Mouse (Mus musculus): ENCODE measurements at regions not wholly inside any gene's neighbourhood (a gene's known extent, or its start where the extent isn't known, plus 50 kb on each side); places are given as distances from the start of the nearest gene placed in this dataset.

DNA sequence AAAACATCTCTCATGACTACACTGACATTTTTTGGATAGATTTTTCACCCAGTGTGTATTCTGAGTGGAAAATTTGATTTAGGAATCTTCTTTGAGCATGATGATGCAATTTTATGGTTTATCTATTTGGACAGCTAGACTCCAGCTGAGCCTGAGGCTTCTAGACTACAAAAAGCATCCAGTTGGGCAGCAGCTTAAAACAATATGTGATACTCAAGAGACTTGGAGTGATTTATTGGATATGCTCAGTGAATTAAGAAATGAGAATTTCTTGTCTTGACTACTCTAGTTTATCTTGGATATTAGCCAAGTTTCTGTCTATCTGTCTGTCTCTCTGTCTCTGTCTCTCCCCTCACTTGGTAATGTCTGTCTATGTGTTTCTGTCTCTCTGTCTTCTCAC, 228.4 kb downstream of the Csl start:
- H3K4me1 ChIP-seq (ENCODE audit: insufficient read depth), result no peaks in the 10 kb centered on the region
- DNase-seq (no peak), ATAC-seq (ENCODE audit: insufficient read depth) (no peak)
- no peaks in the 10 kb centered on the region for H3K36me3 ChIP-seq (ENCODE audit: insufficient read depth)
- H3K9ac ChIP-seq, result no peak overlapping the region
- no peaks in the 10 kb centered on the region for H3K9me3 ChIP-seq (ENCODE audit: low read depth, low read length)
- no peak overlapping the region for H3K4me2 ChIP-seq
- no peak overlapping the region for H3K4me3 ChIP-seq (ENCODE audit: low read depth, low read length)
- no peak overlapping the region for H3K27ac ChIP-seq (ENCODE audit: low read depth)
- H3K27me3 ChIP-seq (ENCODE audit: insufficient read depth, low read length), result no peaks in the 10 kb centered on the region
- TF ChIP-seq CTCF (IDR thresholded peaks at IDR 0.05; ENCODE audit: low read depth), result no peak

GRCm38 (mm10) chr10:99531556-99531955, 227.9 kb downstream of the Csl start:
- no peak overlapping the region for H3K4me2 ChIP-seq
- no peaks in the 10 kb centered on the region for H3K36me3 ChIP-seq (ENCODE audit: insufficient read depth)
- H3K4me3 ChIP-seq (ENCODE audit: low read depth, low read length), result no peak overlapping the region
- no peaks in the 10 kb centered on the region for H3K27me3 ChIP-seq (ENCODE audit: insufficient read depth, low read length)
- H3K9me3 ChIP-seq (ENCODE audit: low read depth, low read length), result no peaks in the 10 kb centered on the region
- H3K27ac ChIP-seq (ENCODE audit: low read depth), result no peak overlapping the region
- ATAC-seq (ENCODE audit: insufficient read depth) (no peak), DNase-seq (peak; percentile 26)
- no peak overlapping the region for H3K9ac ChIP-seq
- H3K4me1 ChIP-seq (ENCODE audit: insufficient read depth), result no peaks in the 10 kb centered on the region
- no peak for TF ChIP-seq CTCF (IDR thresholded peaks at IDR 0.05; ENCODE audit: low read depth)

DNA sequence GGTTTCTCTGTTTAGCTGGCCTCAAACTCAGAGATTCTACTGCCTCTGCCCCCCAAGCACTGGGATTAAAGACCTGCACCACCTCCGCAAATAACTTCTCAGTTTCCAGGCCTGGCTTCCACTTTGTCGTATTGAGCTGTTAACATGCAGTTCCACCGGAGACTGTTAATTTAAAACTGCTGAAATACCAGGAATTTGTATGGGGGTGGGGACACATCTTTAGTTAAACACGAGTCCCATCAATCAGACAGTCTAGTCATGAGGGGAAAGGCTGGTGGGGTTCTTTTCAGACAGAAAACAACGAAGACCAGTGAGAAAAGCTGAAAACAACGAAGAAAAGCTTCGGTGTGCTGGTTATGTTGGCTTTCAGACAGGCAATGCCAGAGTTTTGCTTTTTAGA, 227.5 kb downstream of the Csl start:
- Histone ChIP-seq H3K9ac (no peak overlapping the region), H3K4me3 (ENCODE audit: low read depth, low read length) (no peak overlapping the region), H3K36me3 (ENCODE audit: insufficient read depth) (no peaks in the 10 kb centered on the region), H3K4me2 (no peak overlapping the region), H3K4me1 (ENCODE audit: insufficient read depth) (no peaks in the 10 kb centered on the region), H3K9me3 (ENCODE audit: low read depth, low read length) (no peaks in the 10 kb centered on the region), H3K27me3 (ENCODE audit: insufficient read depth, low read length) (no peaks in the 10 kb centered on the region), H3K27ac (ENCODE audit: low read depth) (no peak overlapping the region)
- no peak for ATAC-seq (ENCODE audit: insufficient read depth)
- 42% methylated on average over 7 of the region's 7 CpGs for WGBS
- TF ChIP-seq CTCF (IDR thresholded peaks at IDR 0.05; ENCODE audit: low read depth), result no peak
- no peak for DNase-seq

GRCm38 (mm10) chr10:99532697-99533119, 226.8 kb downstream of the Csl start:
- Histone ChIP-seq H3K27me3 (ENCODE audit: insufficient read depth, low read length) (no peaks in the 10 kb centered on the region), H3K9me3 (ENCODE audit: low read depth, low read length) (no peaks in the 10 kb centered on the region), H3K9ac (no peak overlapping the region), H3K36me3 (ENCODE audit: insufficient read depth) (no peaks in the 10 kb centered on the region), H3K27ac (ENCODE audit: low read depth) (no peak overlapping the region), H3K4me3 (ENCODE audit: low read depth, low read length) (no peak overlapping the region), H3K4me2 (no peak overlapping the region), H3K4me1 (ENCODE audit: insufficient read depth) (no peaks in the 10 kb centered on the region)
- WGBS, result 54% methylated on average over 3 of the region's 3 CpGs
- DNase-seq (peak; percentile 42), ATAC-seq (ENCODE audit: insufficient read depth) (no peak)
- peak; percentile 18; the same call in 1 of the 2 replicates for TF ChIP-seq CTCF (IDR thresholded peaks at IDR 0.05; ENCODE audit: low read depth)

DNA sequence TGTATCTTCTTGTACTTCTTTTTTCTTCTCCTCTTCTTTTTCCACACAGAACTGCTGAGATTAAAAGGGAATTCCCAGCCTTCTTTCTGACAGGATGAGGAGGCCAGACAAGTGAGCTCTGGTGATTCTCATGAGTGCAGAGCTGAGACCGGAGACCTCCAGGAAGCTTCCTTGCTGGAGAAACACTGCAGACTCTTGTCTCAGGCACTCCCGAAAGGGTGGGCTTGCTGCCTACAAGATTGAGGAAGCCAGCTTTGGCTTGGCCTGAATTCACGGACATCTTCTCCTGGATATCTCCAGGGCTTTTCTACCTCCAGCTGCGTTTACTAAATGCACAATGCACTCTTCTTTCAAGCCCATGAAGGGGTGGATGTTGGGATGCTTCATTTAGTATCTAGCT, 226.0 kb downstream of the Csl start:
- DNase-seq, result no peak
- Histone ChIP-seq H3K9me3 (ENCODE audit: low read depth, low read length) (no peaks in the 10 kb centered on the region), H3K27me3 (ENCODE audit: insufficient read depth, low read length) (no peaks in the 10 kb centered on the region), H3K4me1 (ENCODE audit: insufficient read depth) (no peaks in the 10 kb centered on the region), H3K4me2 (no peak overlapping the region), H3K27ac (ENCODE audit: low read depth) (peak overlapping the region; percentile 59; the same call in 1 of the 2 replicates), H3K36me3 (ENCODE audit: insufficient read depth) (no peaks in the 10 kb centered on the region), H3K4me3 (ENCODE audit: low read depth, low read length) (no peak overlapping the region), H3K9ac (no peak overlapping the region)
- no peak for TF ChIP-seq CTCF (IDR thresholded peaks at IDR 0.05; ENCODE audit: low read depth)
- WGBS, result 58% methylated on average over 4 of the region's 4 CpGs
- no peak for ATAC-seq (ENCODE audit: insufficient read depth)

DNA sequence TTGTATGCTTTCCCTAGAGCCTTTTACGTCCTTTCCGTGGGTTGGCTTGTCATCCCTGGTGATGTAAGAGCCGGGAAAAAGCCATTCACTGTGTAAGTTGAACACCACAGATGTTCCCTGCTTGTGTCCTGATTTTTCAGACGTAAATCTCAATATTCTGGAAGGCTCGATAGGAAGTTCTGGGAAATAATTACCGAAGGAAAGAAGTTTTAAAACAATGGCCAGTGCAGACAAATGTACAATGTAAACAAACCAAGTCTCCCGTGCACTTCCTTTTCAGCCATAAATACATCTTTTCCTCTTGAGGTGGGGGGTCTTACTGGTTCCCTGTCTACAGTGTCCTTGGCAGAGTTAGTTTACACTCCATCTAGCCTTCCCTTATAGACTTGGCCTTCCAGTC, 225.2 kb downstream of the Csl start:
- no peak overlapping the region for H3K4me2 ChIP-seq
- DNase-seq (peak; percentile 52), ATAC-seq (ENCODE audit: insufficient read depth) (0 out of 2 replicates have a peak, but pooled peaks have one; percentile 38)
- no peaks in the 10 kb centered on the region for H3K4me1 ChIP-seq (ENCODE audit: insufficient read depth)
- 33% methylated on average over 7 of the region's 7 CpGs for WGBS
- peak overlapping the region; percentile 12; the same call in 1 of the 2 replicates for H3K27ac ChIP-seq (ENCODE audit: low read depth)
- no peak overlapping the region for H3K4me3 ChIP-seq (ENCODE audit: low read depth, low read length)
- no peak overlapping the region for H3K9ac ChIP-seq
- no peaks in the 10 kb centered on the region for H3K9me3 ChIP-seq (ENCODE audit: low read depth, low read length)
- no peaks in the 10 kb centered on the region for H3K27me3 ChIP-seq (ENCODE audit: insufficient read depth, low read length)
- H3K36me3 ChIP-seq (ENCODE audit: insufficient read depth), result no peaks in the 10 kb centered on the region
- no peak for TF ChIP-seq CTCF (IDR thresholded peaks at IDR 0.05; ENCODE audit: low read depth)

DNA sequence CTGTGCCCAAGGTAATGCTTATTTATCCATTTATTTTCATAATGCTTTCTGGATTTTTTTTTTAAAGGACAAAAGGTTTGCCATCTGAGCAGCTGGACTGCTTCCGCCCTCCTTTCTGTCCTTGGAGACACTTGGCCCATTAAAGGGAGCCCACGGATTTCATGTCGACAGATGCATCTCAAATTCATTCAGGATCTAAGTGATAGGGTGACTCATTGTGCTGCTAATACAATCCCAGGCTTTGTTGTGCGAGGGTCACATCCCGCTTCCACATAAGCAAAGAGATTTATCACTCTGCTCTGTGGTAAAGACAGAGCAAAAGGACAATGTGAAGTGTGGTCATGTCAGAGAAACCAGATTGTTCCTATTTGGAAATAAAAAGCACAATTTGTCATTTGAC, 220.8 kb downstream of the Csl start:
- no peak for ATAC-seq (ENCODE audit: insufficient read depth)
- H3K9ac ChIP-seq, result no peak overlapping the region
- DNase-seq, result no peak
- no peaks in the 10 kb centered on the region for H3K27me3 ChIP-seq (ENCODE audit: insufficient read depth, low read length)
- H3K4me1 ChIP-seq (ENCODE audit: insufficient read depth), result no peaks in the 10 kb centered on the region
- WGBS, result 67% methylated on average over 5 of the region's 5 CpGs
- no peaks in the 10 kb centered on the region for H3K9me3 ChIP-seq (ENCODE audit: low read depth, low read length)
- no peak overlapping the region for H3K27ac ChIP-seq (ENCODE audit: low read depth)
- TF ChIP-seq CTCF (IDR thresholded peaks at IDR 0.05; ENCODE audit: low read depth), result no peak
- H3K4me2 ChIP-seq, result no peak overlapping the region
- H3K36me3 ChIP-seq (ENCODE audit: insufficient read depth), result no peaks in the 10 kb centered on the region
- no peak overlapping the region for H3K4me3 ChIP-seq (ENCODE audit: low read depth, low read length)

DNA sequence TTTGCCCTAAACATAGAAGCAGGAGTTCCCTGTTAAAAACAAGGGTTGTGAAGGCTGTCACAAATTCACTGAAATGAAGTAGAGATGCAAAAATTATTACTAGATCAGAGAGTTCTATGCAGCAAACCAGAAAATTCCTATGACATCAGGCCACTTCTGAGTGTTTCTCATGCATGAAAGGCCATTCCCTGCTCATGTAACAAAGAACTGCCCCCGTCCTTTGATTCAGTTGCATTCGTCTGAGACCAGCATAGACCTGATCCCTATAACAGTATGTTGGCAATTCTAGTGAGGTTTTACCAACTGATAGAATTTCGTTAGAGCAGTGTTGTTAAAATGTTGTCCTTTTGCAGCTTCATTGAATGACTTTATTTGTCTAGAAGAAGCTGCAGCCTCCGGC, 207.1 kb downstream of the Csl start:
- Histone ChIP-seq H3K4me3 (ENCODE audit: low read depth, low read length) (no peak overlapping the region), H3K9me3 (ENCODE audit: low read depth, low read length) (no peaks in the 10 kb centered on the region), H3K4me2 (no peak overlapping the region), H3K27me3 (ENCODE audit: insufficient read depth, low read length) (no peaks in the 10 kb centered on the region), H3K9ac (no peak overlapping the region), H3K4me1 (ENCODE audit: insufficient read depth) (no peaks in the 10 kb centered on the region), H3K27ac (ENCODE audit: low read depth) (no peak overlapping the region), H3K36me3 (ENCODE audit: insufficient read depth) (no peaks in the 10 kb centered on the region)
- 81% methylated on average over 4 of the region's 4 CpGs for WGBS
- DNase-seq (no peak), ATAC-seq (ENCODE audit: insufficient read depth) (no peak)
- no peak for TF ChIP-seq CTCF (IDR thresholded peaks at IDR 0.05; ENCODE audit: low read depth)

All from lung, embryonic 14.5 days (tissue).